Mouse (Mus musculus): ENCODE results near the gene Nr1h2. TPM values are rescaled to one million over a fixed set of nuclear protein-coding genes. Genes with fewer than 3 reads are reported as not detected.

The Nr1h2 gene
- polyA plus RNA-seq, 1 experiment from 2014 or later = 71.9 TPM

DNA sequence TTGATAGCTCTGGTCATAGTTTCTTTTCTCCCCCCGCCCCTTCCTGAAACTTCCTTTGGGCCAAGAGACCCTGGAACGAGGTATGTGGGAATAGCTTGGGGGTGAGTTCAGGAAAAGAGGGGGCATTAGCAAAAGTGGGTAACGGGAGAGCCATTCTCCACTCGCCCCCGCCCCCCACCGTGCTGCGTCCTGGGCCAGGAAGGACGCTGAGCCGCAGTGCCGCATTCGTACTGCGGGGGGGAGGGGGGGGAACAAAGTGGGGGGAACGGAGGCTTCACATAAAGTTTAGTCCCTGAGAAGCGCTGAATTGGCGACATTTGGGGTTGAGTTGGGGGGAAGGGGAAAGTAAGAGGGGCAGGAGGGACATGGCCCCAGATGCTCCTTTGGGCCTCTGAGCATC is 39.3 kb upstream of the Nr1h2 start:
- H3K4me3 ChIP-seq = no peak overlapping the region
- no peak overlapping the region for H3K9ac ChIP-seq
- ATAC-seq (ENCODE audit: insufficient number of reproducible peaks, low FRiP score, low TSS enrichment, low read depth) = no peak
- H3K4me1 ChIP-seq = peaks cover 48% of the 10 kb centered on the region
- H3K27me3 ChIP-seq = peaks cover 61% of the 10 kb centered on the region
- WGBS = 4% methylated on average over 15 of the region's 15 CpGs
- no peak overlapping the region for H3K4me2 ChIP-seq
- H3K27ac ChIP-seq = no peak overlapping the region
- no peaks in the 10 kb centered on the region for H3K9me3 ChIP-seq
- no peaks in the 10 kb centered on the region for H3K36me3 ChIP-seq

DNA sequence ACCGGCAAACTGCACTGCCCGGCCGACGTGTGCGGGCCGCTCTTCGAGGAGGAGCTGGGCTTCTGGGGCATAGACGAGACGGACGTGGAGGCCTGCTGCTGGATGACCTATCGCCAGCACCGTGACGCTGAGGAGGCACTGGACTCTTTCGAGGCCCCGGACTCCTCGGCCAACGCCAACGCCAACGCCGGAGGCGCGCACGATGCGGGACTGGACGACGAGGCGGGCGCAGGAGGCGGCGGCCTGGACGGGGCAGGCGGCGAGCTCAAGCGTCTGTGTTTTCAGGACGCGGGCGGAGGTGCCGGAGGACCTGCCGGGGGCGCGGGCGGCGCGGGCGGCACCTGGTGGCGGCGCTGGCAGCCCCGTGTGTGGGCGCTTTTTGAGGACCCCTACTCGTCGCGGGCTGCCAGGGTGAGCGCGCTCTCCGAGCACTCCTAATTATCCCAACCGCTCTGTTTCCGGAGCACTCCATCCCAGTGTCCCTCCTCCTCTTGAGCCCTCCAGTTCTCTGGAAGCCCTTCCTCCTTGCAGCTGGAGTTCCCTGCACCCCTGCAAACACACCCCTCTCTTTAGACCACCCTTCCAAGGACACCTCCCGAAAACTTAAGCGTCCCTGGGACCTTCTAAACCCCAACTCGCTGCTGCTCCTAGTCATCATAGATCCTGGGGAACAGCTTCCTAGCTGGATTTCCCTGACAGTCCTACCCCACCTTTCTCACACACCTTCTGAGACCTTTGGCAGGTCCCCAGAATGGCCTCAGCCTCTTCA is 37.8 kb upstream of the Nr1h2 start:
- Histone ChIP-seq H3K4me3 (peak overlapping the region; percentile 57), H3K27me3 (peaks cover 76% of the 10 kb centered on the region), H3K9ac (no peak overlapping the region), H3K4me2 (peak overlapping the region; percentile 99), H3K4me1 (peaks cover 53% of the 10 kb centered on the region), H3K27ac (no peak overlapping the region), H3K36me3 (no peaks in the 10 kb centered on the region), H3K9me3 (no peaks in the 10 kb centered on the region)
- WGBS = under 1% methylated on average over 58 of the region's 60 CpGs
- ATAC-seq (ENCODE audit: insufficient number of reproducible peaks, low FRiP score, low TSS enrichment, low read depth) = no peak

DNA sequence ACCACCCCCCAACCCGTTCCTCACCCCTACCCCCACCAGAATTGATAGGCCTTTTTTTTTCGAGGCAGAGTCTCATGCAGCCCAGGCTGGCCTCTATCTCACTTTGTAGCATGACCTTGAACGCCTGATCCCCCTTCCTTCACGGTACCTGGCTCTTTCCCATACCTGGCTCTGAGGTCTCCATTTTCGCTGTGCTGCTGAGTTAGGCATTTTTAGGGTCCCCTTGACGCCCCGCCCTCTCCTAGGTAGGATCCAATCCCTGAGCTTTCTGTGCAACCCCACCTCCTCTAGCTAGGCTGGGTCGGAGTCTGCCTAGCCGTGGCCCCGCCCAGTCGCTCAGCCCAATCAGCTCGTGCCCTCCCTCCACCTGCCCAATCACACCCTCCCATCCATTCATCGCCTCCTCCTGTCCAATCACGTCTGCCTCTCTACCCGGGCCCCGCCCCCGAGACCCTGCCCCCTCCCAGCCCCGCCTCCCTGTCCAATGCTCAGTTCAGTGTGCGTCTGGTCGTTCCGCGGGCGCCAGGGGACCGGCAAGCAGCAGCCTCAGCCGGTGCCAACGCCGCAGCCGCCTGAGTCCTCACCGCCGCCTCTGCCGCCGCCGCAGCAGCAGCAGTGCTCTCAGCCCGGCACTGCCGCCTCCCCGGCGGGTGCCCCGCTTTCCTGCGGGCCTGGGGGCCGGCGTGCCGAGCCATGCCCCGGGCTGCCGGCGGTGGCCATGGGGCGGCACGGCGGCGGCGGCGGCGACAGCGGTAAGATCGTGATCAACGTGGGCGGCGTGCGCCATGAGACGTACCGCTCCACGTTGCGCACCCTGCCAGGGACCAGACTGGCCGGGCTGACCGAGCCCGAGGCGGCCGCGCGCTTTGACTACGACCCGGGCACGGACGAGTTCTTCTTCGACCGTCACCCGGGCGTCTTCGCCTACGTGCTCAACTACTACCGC is 36.9 kb upstream of the Nr1h2 start, which contains the start of gene Kcnc3:
Kcnc3 (plus strand) TSS at position 263 of the 946 bp plus-strand sequence.
- peak; percentile 93 for ATAC-seq (ENCODE audit: insufficient number of reproducible peaks, low FRiP score, low TSS enrichment, low read depth)
- Histone ChIP-seq H3K36me3 (no peaks in the 10 kb centered on the region), H3K9me3 (no peaks in the 10 kb centered on the region), H3K27me3 (peaks cover 84% of the 10 kb centered on the region), H3K4me3 (peak within 1 kb of the TSS; percentile 57), H3K4me1 (peaks cover 53% of the 10 kb centered on the region), H3K4me2 (peak within 1 kb of the TSS; percentile 99), H3K9ac (peak within 1 kb of the TSS; percentile 37; the same call in 1 of the 2 replicates), H3K27ac (no peak within 1 kb of the TSS)
- WGBS = under 1% methylated on average over 70 of the region's 80 CpGs

DNA sequence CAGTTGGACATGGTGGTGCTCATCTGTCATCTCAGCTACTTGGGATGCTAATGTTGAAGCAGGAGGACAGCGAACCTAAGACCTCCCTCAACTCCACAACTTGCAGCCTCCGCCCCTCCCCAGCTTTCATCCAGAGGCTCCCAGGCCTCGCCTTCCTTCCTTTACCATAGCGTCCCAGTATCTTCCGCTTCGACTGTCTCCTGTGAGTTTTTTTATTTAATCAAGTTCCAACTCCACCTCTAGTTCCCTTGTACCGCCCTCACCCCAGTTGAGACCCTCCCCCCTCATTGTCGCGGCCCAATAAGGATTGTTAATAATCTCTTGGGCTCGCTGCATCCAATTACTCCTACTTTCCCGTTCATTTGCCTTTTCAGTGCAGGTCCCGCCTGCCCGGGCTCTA is 36.2 kb upstream of the Nr1h2 start:
- H3K27me3 ChIP-seq = peaks cover 92% of the 10 kb centered on the region
- H3K27ac ChIP-seq = no peak overlapping the region
- no peak overlapping the region for H3K9ac ChIP-seq
- peak overlapping the region; percentile 57 for H3K4me3 ChIP-seq
- 2% methylated on average over 13 of the region's 13 CpGs for WGBS
- no peaks in the 10 kb centered on the region for H3K36me3 ChIP-seq
- peak overlapping the region; percentile 99 for H3K4me2 ChIP-seq
- peaks cover 53% of the 10 kb centered on the region for H3K4me1 ChIP-seq
- ATAC-seq (ENCODE audit: insufficient number of reproducible peaks, low FRiP score, low TSS enrichment, low read depth) = no peak
- no peaks in the 10 kb centered on the region for H3K9me3 ChIP-seq

DNA sequence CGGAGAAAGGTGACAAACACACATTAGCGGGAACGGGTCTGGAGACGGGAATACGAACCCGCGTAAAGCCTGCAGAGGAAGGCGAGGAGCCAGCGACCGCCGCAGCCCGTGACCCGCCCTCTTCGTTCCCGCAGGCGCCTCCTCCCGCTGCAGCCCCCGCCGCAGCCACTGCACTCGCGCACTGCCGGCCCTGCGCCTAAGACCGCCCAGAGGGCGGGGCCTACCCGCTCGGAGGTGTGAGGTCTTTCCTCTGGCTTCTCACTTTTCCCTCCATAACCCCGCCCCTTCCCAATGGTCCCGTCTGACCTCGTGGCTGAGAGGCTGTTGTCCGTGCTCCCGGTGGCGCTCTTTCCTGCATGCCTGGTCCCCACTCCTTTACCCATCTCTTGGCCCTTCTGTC is 35.4 kb upstream of the Nr1h2 start:
- peaks cover 100% of the 10 kb centered on the region for H3K27me3 ChIP-seq
- H3K9me3 ChIP-seq = no peaks in the 10 kb centered on the region
- ATAC-seq (ENCODE audit: insufficient number of reproducible peaks, low FRiP score, low TSS enrichment, low read depth) = peak; percentile 15; the same call in 1 of the 2 replicates
- H3K4me3 ChIP-seq = peak overlapping the region; percentile 57
- peaks cover 52% of the 10 kb centered on the region for H3K4me1 ChIP-seq
- no peak overlapping the region for H3K27ac ChIP-seq
- no peaks in the 10 kb centered on the region for H3K36me3 ChIP-seq
- WGBS = 0% methylated on average over 32 of the region's 33 CpGs
- H3K4me2 ChIP-seq = peak overlapping the region; percentile 99
- H3K9ac ChIP-seq = 0 out of 2 replicates have a peak overlapping the region, but pooled peaks have one; percentile 26

DNA sequence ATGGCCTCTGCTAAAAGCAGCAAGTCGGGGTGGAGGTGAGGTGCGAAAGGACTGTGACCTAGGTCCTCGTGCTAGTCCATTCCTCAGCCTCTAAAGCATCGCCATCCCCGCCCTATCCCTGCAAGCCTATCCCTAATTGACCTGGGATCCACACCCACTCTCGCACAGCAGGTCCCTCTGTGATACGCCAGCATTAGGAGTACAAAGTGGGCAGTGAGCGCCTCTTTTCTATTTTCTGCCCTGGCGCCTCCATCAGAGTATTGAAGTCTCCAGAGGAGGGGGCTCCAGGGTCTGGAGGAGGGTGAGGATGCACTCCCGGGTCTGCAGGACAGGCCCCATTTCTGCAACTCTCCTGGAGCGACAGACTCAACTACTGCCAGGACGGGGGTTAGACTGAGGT is 34.6 kb upstream of the Nr1h2 start:
- Histone ChIP-seq H3K27me3 (peaks cover 92% of the 10 kb centered on the region), H3K4me1 (peaks cover 45% of the 10 kb centered on the region), H3K9me3 (no peaks in the 10 kb centered on the region), H3K9ac (no peak overlapping the region), H3K27ac (no peak overlapping the region), H3K4me2 (peak overlapping the region; percentile 99), H3K36me3 (no peaks in the 10 kb centered on the region), H3K4me3 (peak overlapping the region; percentile 57)
- 8% methylated on average over 12 of the region's 12 CpGs for WGBS
- no peak for ATAC-seq (ENCODE audit: insufficient number of reproducible peaks, low FRiP score, low TSS enrichment, low read depth)

DNA sequence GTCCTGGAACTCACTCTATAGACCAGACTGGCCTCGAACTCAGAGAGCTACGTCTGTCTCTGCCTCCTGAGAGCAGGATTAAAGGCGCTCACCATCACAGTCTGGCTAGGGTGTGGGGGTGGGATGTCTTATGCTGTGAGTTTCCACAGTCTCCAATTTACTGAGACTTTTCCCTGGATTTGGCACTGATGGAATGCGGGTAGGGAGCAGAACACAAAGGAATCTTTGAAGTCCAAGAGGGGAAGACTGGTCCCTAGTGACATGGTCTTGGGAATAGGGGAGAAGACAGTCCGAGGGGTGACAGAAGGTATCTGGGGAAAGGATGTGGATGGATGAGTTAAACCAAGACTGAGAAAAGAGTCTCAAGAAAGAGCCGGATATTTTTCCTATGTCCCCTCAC is 33.9 kb upstream of the Nr1h2 start:
- H3K9me3 ChIP-seq = no peaks in the 10 kb centered on the region
- no peak overlapping the region for H3K27ac ChIP-seq
- no peaks in the 10 kb centered on the region for H3K36me3 ChIP-seq
- H3K4me3 ChIP-seq = no peak overlapping the region; the same call in 1 of the 2 replicates
- 37% methylated on average over 6 of the region's 6 CpGs for WGBS
- ATAC-seq (ENCODE audit: insufficient number of reproducible peaks, low FRiP score, low TSS enrichment, low read depth) = no peak
- no peak overlapping the region for H3K4me2 ChIP-seq
- H3K4me1 ChIP-seq = peaks cover 42% of the 10 kb centered on the region
- no peak overlapping the region for H3K9ac ChIP-seq
- peaks cover 87% of the 10 kb centered on the region for H3K27me3 ChIP-seq

DNA sequence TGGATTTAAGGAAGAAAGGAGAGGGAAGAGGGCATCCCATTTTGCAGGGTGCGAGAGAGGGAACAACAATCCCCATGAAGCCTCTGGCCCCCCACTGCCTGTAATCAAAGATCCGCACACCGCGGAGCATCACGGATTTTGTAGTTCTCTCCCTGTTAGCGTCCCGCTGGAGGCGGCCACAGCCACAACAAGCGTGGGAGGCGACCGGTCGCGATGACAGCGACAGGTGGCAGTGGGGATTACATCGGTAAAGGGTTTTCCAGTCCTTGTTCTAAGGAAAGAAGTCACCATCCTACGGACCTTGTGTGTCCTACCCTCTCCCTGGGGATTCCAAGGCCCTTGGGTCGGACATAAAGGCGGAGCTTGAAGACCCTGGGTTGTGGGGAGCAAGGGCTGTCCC is 33.2 kb upstream of the Nr1h2 start:
- Histone ChIP-seq H3K9me3 (no peaks in the 10 kb centered on the region), H3K27ac (no peak overlapping the region), H3K4me1 (peaks cover 42% of the 10 kb centered on the region), H3K9ac (no peak overlapping the region), H3K27me3 (peaks cover 86% of the 10 kb centered on the region), H3K4me2 (peak overlapping the region; percentile 43), H3K36me3 (no peaks in the 10 kb centered on the region), H3K4me3 (peak overlapping the region; percentile 21)
- WGBS = 1% methylated on average over 18 of the region's 18 CpGs
- ATAC-seq (ENCODE audit: insufficient number of reproducible peaks, low FRiP score, low TSS enrichment, low read depth) = no peak

DNA sequence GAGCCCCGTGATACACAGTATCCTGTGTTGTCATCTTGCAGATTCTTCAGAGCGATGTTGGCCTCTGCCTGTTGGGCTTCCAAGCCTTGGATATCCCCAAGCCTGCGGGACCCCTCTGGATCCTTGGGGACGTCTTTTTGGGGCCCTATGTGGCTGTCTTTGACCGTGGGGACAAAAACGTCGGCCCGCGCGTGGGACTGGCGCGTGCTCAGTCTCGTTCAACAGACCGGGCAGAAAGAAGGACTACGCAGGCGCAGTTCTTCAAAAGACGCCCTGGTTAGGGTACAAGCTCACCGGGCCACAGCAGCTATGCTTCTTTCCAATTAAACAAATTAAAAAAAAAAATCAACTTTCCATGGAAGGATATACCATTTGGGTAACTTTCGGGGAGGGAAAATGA is 32.8 kb upstream of the Nr1h2 start:
- ATAC-seq (ENCODE audit: insufficient number of reproducible peaks, low FRiP score, low TSS enrichment, low read depth) = no peak
- peaks cover 38% of the 10 kb centered on the region for H3K4me1 ChIP-seq
- H3K27ac ChIP-seq = no peak overlapping the region
- WGBS = 13% methylated on average over 19 of the region's 19 CpGs
- H3K9ac ChIP-seq = no peak overlapping the region
- H3K27me3 ChIP-seq = peaks cover 82% of the 10 kb centered on the region
- no peaks in the 10 kb centered on the region for H3K9me3 ChIP-seq
- peak overlapping the region; percentile 21 for H3K4me3 ChIP-seq
- no peaks in the 10 kb centered on the region for H3K36me3 ChIP-seq
- H3K4me2 ChIP-seq = peak overlapping the region; percentile 43

DNA sequence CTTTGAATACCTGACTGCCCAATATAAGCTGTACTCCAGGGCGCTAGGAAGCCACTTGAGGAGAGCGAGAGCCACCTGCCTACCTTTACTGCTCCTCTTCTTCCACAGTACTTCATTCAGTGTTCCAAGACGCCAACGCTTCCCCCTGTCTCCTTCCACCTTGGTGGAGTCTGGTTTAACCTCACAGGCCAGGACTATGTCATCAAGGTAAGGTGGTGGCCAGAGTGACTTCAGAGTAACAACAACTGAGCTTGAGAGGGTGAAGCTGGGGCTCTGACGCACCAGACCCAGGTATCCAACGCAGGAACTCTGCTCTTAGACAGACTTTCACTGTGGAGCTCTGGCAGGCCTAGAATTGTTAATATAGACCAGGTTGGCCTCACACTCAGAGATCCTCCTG is 31.9 kb upstream of the Nr1h2 start:
- Histone ChIP-seq H3K9me3 (no peaks in the 10 kb centered on the region), H3K4me3 (no peak overlapping the region), H3K27me3 (peaks cover 76% of the 10 kb centered on the region), H3K4me1 (peaks cover 28% of the 10 kb centered on the region), H3K9ac (no peak overlapping the region), H3K4me2 (no peak overlapping the region), H3K27ac (no peak overlapping the region), H3K36me3 (no peaks in the 10 kb centered on the region)
- no peak for ATAC-seq (ENCODE audit: insufficient number of reproducible peaks, low FRiP score, low TSS enrichment, low read depth)
- WGBS = 91% methylated on average over 6 of the region's 6 CpGs

DNA sequence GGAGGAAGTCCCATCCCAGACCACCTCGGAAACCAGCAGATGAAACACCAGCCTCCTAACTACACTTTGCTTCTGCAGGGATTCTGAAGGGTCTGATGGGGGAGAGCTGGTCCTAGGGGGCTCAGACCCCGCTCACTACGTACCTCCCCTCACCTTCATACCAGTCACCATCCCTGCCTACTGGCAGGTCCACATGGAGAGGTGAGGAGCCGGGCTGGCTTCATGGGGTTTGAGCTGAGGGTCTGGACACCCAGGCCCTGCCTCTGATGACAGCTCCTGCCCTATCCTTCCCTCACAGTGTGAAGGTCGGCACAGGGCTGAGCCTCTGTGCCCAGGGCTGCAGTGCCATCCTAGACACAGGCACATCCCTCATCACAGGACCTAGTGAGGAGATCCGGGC is 31.2 kb upstream of the Nr1h2 start:
- no peak overlapping the region for H3K4me2 ChIP-seq
- H3K4me3 ChIP-seq = no peak overlapping the region
- no peak overlapping the region for H3K27ac ChIP-seq
- ATAC-seq (ENCODE audit: insufficient number of reproducible peaks, low FRiP score, low TSS enrichment, low read depth) = no peak
- no peaks in the 10 kb centered on the region for H3K9me3 ChIP-seq
- peaks cover 22% of the 10 kb centered on the region for H3K4me1 ChIP-seq
- H3K27me3 ChIP-seq = peaks cover 71% of the 10 kb centered on the region
- 86% methylated on average over 6 of the region's 6 CpGs for WGBS
- no peak overlapping the region for H3K9ac ChIP-seq
- no peaks in the 10 kb centered on the region for H3K36me3 ChIP-seq

Data from limb, embryonic 15.5 days (tissue).